Mouse (Mus musculus) Patski (cell line): ENCODE results near the gene Actr1a. TPM values are rescaled to one million over a fixed set of nuclear protein-coding genes. Genes with fewer than 3 reads are reported as not detected.
A peak's percentile ranks its signal among the peaks of the same experiment; 100 is the strongest.

Experiments
- ATAC-seq: fragments of 100-300 bp; one replicate; pipeline ENCODE4 v1.8.0; 2021
- CTCF ChIA-PET: fragments of 350-600 bp; sonication (Branson Sonifier 250); formaldehyde crosslinking; loops from one replicate; lab custom pipeline; 2022; ENCODE audit warnings: inconsistent platforms; lab: Charles Lee
- POLR2A ChIA-PET: fragments of 350-600 bp; sonication (Branson Sonifier 250); formaldehyde crosslinking; loops from one replicate; lab custom pipeline; 2022; ENCODE audit warnings: antibody characterized with exemption, inconsistent platforms; lab: Charles Lee
- DNase-seq: peaks from one replicate; pipeline ENCODE4 v3.0.0-alpha.2; 2011; ENCODE audit warnings: low read depth, low spot score
- H3K27me3 ChIP-seq: fragments of 371-371 bp; one replicate; pipeline ENCODE4 v1.5.1; 2021
- CTCF ChIP-seq: fragments of 100-300 bp; IDR thresholded peaks from one replicate; pipeline ENCODE4 v1.5.1; 2021
- in situ Hi-C: fragments of 300-500 bp; cut with MboI; formaldehyde crosslinking; loops from 3 replicates; pipeline ENCODE4 v1.11.1; 2018; ENCODE audit warnings: low pct_unique_long_range_greater_than_20kb, mixed read lengths
- polyA plus RNA-seq: library from polyadenylated mRNA; unstranded; gene quantifications from one replicate; pipeline ENCODE4 v1.2.3, GENCODE M21; 2021

Gene Actr1a
- polyA plus RNA-seq, 1 experiment from 2014 or later = 159 TPM

- TF ChIP-seq CTCF = no peak
- in situ Hi-C loops = no loop called here
- ChIA-PET POLR2A (interaction anchor here (0.7 kb wide), 1 partner anchor 104 kb away, joined by 3 read pairs; no protein-coding TSS in a partner anchor), CTCF (interaction anchor here (1.5 to 1.6 kb wide), 2 partner anchors 11 to 48 kb away, joined by 3 to 4 read pairs; no protein-coding TSS in a partner anchor)
- H3K27me3 ChIP-seq = no peaks in the 10 kb centered on the region
- DNase-seq = no peak
- ATAC-seq = no peak
Observed at GRCm38 (mm10) chr19:46404030-46404429, 8.5 kb upstream of the Actr1a start.

- H3K27me3 ChIP-seq = no peaks in the 10 kb centered on the region
- TF ChIP-seq CTCF = no peak
- no peak for ATAC-seq
- POLR2A ChIA-PET = no interaction called here
- CTCF ChIA-PET = interaction anchor here (1.4 to 2.2 kb wide), 4 partner anchors 34 to 52 kb away, joined by 3 to 7 read pairs (median 5); no protein-coding TSS in a partner anchor
- in situ Hi-C loops = no loop called here
- DNase-seq = no peak
Observed at GRCm38 (mm10) chr19:46400558-46400957, 5.0 kb upstream of the Actr1a start.

- ChIA-PET POLR2A (no interaction called here), CTCF (interaction anchor here (1.4 to 2.2 kb wide), 5 partner anchors 35 to 52 kb away, joined by 3 to 7 read pairs (median 5); no protein-coding TSS in a partner anchor)
- DNase-seq (no peak), ATAC-seq (no peak)
- in situ Hi-C loops = loop anchor here (5.0 kb wide), 2 partner anchors 47 to 132 kb away; no protein-coding TSS in a partner anchor
- H3K27me3 ChIP-seq = no peaks in the 10 kb centered on the region
- no peak for TF ChIP-seq CTCF
Observed at GRCm38 (mm10) chr19:46399886-46400285, 4.3 kb upstream of the Actr1a start.

- DNase-seq (no peak), ATAC-seq (no peak)
- in situ Hi-C loops = loop anchor here (5.0 kb wide), 2 partner anchors 48 to 133 kb away; no protein-coding TSS in a partner anchor
- ChIA-PET CTCF (interaction anchor here (1.5 to 3.3 kb wide), 4 partner anchors 35 to 50 kb away, joined by 3 to 22 read pairs (median 5); no protein-coding TSS in a partner anchor), POLR2A (no interaction called here)
- no peak for TF ChIP-seq CTCF
- H3K27me3 ChIP-seq = no peaks in the 10 kb centered on the region
Observed at GRCm38 (mm10) chr19:46399372-46399771, 3.8 kb upstream of the Actr1a start.

GRCm38 (mm10) chr19:46398401-46398800 is 2.9 kb upstream of the Actr1a start:
- no peak for TF ChIP-seq CTCF
- ChIA-PET CTCF (interaction anchor here (2.4 to 3.3 kb wide), 2 partner anchors 36 to 47 kb away, joined by 22 to 41 read pairs; no protein-coding TSS in a partner anchor), POLR2A (interaction anchor here (2.7 kb wide), 2 partner anchors 8 to 43 kb away, joined by 11 to 20 read pairs; no protein-coding TSS in a partner anchor)
- DNase-seq (no peak), ATAC-seq (no peak)
- H3K27me3 ChIP-seq = no peaks in the 10 kb centered on the region
- in situ Hi-C loops = loop anchor here (5.0 kb wide), 2 partner anchors 49 to 134 kb away; no protein-coding TSS in a partner anchor

- in situ Hi-C loops = loop anchor here (5.0 kb wide), 2 partner anchors 50 to 135 kb away; no protein-coding TSS in a partner anchor
- no peaks in the 10 kb centered on the region for H3K27me3 ChIP-seq
- no peak for ATAC-seq
- ChIA-PET POLR2A (interaction anchor here (0.8 to 2.7 kb wide), 11 partner anchors 9 to 132 kb away, joined by 3 to 20 read pairs (median 4); partner anchors contain the start of gene Trim8), CTCF (interaction anchor here (0.8 to 3.3 kb wide), 14 partner anchors 9 to 119 kb away, joined by 3 to 41 read pairs (median 5); no protein-coding TSS in a partner anchor)
- TF ChIP-seq CTCF = no peak
- no peak for DNase-seq
Observed at GRCm38 (mm10) chr19:46397436-46398001, 2.0 kb upstream of the Actr1a start.

- in situ Hi-C loops = loop anchor here (5.0 kb wide), 2 partner anchors 50 to 135 kb away; no protein-coding TSS in a partner anchor
- CTCF ChIA-PET = interaction anchor here (0.8 to 3.3 kb wide), 24 partner anchors 9 to 137 kb away, joined by 3 to 41 read pairs (median 5); no protein-coding TSS in a partner anchor
- TF ChIP-seq CTCF = peak; percentile 97
- H3K27me3 ChIP-seq = no peaks in the 10 kb centered on the region
- DNase-seq (peak; percentile 94), ATAC-seq (peak; percentile 83)
- POLR2A ChIA-PET = interaction anchor here (0.6 to 2.7 kb wide), 15 partner anchors 10 to 133 kb away, joined by 3 to 20 read pairs (median 3); partner anchors contain the start of gene Trim8
Observed at GRCm38 (mm10) chr19:46396686-46397435, 1.3 kb upstream of the Actr1a start, which contains the start of gene Sufu. Sufu (plus strand) TSS chr19:46396896.

GRCm38 (mm10) chr19:46396109-46396508 is 561 bp upstream of the Actr1a start:
- H3K27me3 ChIP-seq = no peaks in the 10 kb centered on the region
- no peak for TF ChIP-seq CTCF
- DNase-seq (no peak), ATAC-seq (no peak)
- ChIA-PET POLR2A (interaction anchor here (0.7 to 2.7 kb wide), 8 partner anchors 11 to 134 kb away, joined by 3 to 20 read pairs (median 4); partner anchors contain the start of gene Trim8), CTCF (interaction anchor here (0.8 to 3.3 kb wide), 19 partner anchors 10 to 138 kb away, joined by 3 to 41 read pairs (median 6); no protein-coding TSS in a partner anchor)
- in situ Hi-C loops = loop anchor here (5.0 kb wide), 2 partner anchors 51 to 136 kb away; no protein-coding TSS in a partner anchor

- no peak for ATAC-seq
- ChIA-PET CTCF (no interaction called here), POLR2A (interaction anchor here (1.0 to 1.4 kb wide), 2 partner anchors 106 to 135 kb away, joined by 4 to 5 read pairs; no protein-coding TSS in a partner anchor)
- no peak for TF ChIP-seq CTCF
- no peak for DNase-seq
- no peaks in the 10 kb centered on the region for H3K27me3 ChIP-seq
- in situ Hi-C loops = loop anchor here (5.0 kb wide), 2 partner anchors 53 to 138 kb away; no protein-coding TSS in a partner anchor
Observed at GRCm38 (mm10) chr19:46394712-46395108, 838 bp downstream of the Actr1a start.
